ENCODE assay signal across 20 mouse cellular contexts in the genomic region with DNA sequence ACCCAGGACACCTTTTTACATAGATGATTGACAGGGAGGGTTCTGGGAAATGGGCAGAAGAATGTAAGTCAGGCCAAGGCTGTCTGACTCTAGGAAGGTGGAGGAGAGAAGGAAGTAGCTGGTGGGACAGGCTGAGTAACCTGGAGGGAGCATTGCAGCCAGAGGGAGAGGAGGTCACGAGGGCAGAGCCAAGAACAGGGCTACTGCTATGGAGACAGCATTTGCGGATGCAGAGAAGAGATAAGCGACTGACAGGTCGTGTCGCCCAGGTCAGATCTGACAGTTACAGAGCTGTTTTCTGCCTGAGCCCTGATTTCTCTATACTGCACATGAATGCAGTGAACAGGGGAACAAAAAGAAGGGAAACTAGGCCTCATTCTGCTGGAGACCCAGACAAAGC. TPM values are rescaled to one million over a fixed set of nuclear protein-coding genes. Genes with fewer than 3 reads are reported as not detected.
DNase-seq lines count a peak whose midpoint lies in the region; ATAC-seq and TF ChIP-seq lines count a peak whose summit lies in the region.
"Had no signal": no experiment of that assay in that cellular context is flagged by ENCODE, and none has a peak within 500 bp of the region (broad histone marks: within the 10 kb centered on the region; RNA-seq: fewer than 3 reads in every experiment).

No protein-coding gene starts in this region.

- 14% methylated on average over 5 of the region's 5 CpGs for WGBS in liver, embryonic 14.5 days (ENCODE audit: insufficient replicate concordance)
- 86% methylated on average over 5 of the region's 5 CpGs for WGBS in forebrain, postnatal 0 days

- H3K9me3 ChIP-seq in G1E (replicated peaks), result no peaks in the 10 kb centered on the region
- no peaks in the 10 kb centered on the region for H3K9me3 ChIP-seq in MEL (replicated peaks; ENCODE audit: insufficient read depth, low read length)
- no peaks in the 10 kb centered on the region for H3K9me3 ChIP-seq in liver, embryonic 14.5 days (ENCODE audit: control insufficient read depth, low read length)
- no peaks in the 10 kb centered on the region for H3K9me3 ChIP-seq in forebrain, postnatal 0 days (ENCODE audit: low read length)
- H3K9me3 ChIP-seq: embryonic facial prominence, embryonic 15.5 days; forebrain, embryonic 10.5 days; heart, embryonic 15.5 days; hindbrain, embryonic 15.5 days had no signal

- H3K4me3 ChIP-seq in G1E (ENCODE audit: low read depth, low read length), result no peak overlapping the region; the same call in 1 of the 2 replicates
- no peak overlapping the region for H3K4me3 ChIP-seq in MEL (ENCODE audit: control insufficient read depth in 1 of 2, insufficient read depth in 1 of 2, low read depth in 2 of 2, low read length in 2 of 2)
- H3K4me3 ChIP-seq in liver, embryonic 14.5 days (ENCODE audit: insufficient read depth in 1 of 2, low read depth in 2 of 2, low read length in 2 of 2), result no peak overlapping the region
- H3K4me3 ChIP-seq in forebrain, postnatal 0 days (ENCODE audit: low read depth, low read length), result no peak overlapping the region
- H3K4me3 ChIP-seq: embryonic facial prominence, embryonic 15.5 days; erythroblast, embryonic 14.5 days; forebrain, embryonic 10.5 days; heart, adult 2 months; heart, embryonic 15.5 days; hindbrain, embryonic 15.5 days had no signal

- ATAC-seq in G1E (ENCODE audit: extremely low read depth, insufficient number of reproducible peaks, low FRiP score, poor library complexity, severe bottlenecking), result peak; percentile 89
- ATAC-seq in liver, embryonic 14.5 days (ENCODE audit: insufficient read depth), result peak; percentile 67; the same call in 1 of the 2 replicates
- ATAC-seq in megakaryocyte-erythroid progenitor cell, adult 5-6 weeks (replicated peaks; ENCODE audit: low FRiP score, low TSS enrichment, poor library complexity, severe bottlenecking), result peak; percentile 73
- ATAC-seq in forebrain, postnatal 0 days, result no peak
- no peak for ATAC-seq in frontal cortex, adult (ENCODE audit: low TSS enrichment)
- ATAC-seq: forebrain, embryonic 14.5 days had no signal

- no peaks in the 10 kb centered on the region for H3K79me2 ChIP-seq in MEL (ENCODE audit: control insufficient read depth, insufficient read depth, low read length, poor library complexity)

- peaks cover 66% of the 10 kb centered on the region for H3K4me1 ChIP-seq in G1E (ENCODE audit: insufficient read depth, low read depth, low read length)
- H3K4me1 ChIP-seq in MEL (ENCODE audit: control insufficient read depth in 1 of 2, insufficient read depth in 2 of 2, low read length in 2 of 2), result peaks cover 9 to 18% of the 10 kb centered on the region in 2 experiments
- H3K4me1 ChIP-seq in liver, embryonic 14.5 days (replicated peaks; ENCODE audit: control insufficient read depth in 2 of 2, insufficient read depth in 2 of 2, low read length in 1 of 2), result peaks cover 0 to 22% of the 10 kb centered on the region in 2 experiments; a peak in 2 of 4 replicates
- no peaks in the 10 kb centered on the region for H3K4me1 ChIP-seq in forebrain, postnatal 0 days (ENCODE audit: insufficient read depth)
- H3K4me1 ChIP-seq: embryonic facial prominence, embryonic 15.5 days; forebrain, embryonic 10.5 days; heart, embryonic 15.5 days; hindbrain, embryonic 15.5 days had no signal

- TF ChIP-seq CTCF in G1E (IDR thresholded peaks at IDR 0.05; ENCODE audit: low read depth, low read length) (no peak), MEL (IDR thresholded peaks at IDR 0.05 in 2 of 3, conservative IDR thresholded peaks at IDR 0.05 in 1 of 3; ENCODE audit: control insufficient read depth in 1 of 3, insufficient read depth in 1 of 3, low read depth in 2 of 3, low read length in 3 of 3, poor library complexity in 1 of 3, severe bottlenecking in 1 of 3) (no peak)
- TF ChIP-seq CTCF in liver, embryonic 14.5 days (IDR thresholded peaks at IDR 0.05; ENCODE audit: low read depth), result no peak
- TF ChIP-seq CTCF in forebrain, postnatal 0 days (IDR thresholded peaks at IDR 0.05; ENCODE audit: low read depth), result no peak

- DNase-seq in G1E (ENCODE audit: low spot score) (peak; percentile 67), MEL (ENCODE audit: low read depth, low spot score) (no peak)
- no peak for DNase-seq in liver, embryonic 14.5 days (ENCODE audit: low read depth in 3 of 3, low spot score in 3 of 3)
- DNase-seq in cerebellum, adult 9-11 months, result no peak
- DNase-seq in forebrain, postnatal 0 days, result no peak
- DNase-seq: adrenal gland, postnatal 14 days; cerebellum, adult 11-12 months; cerebellum, adult 9-10 months; cerebellum, postnatal 36 days; gastrocnemius, postnatal 10 days; heart, adult 2 months had no signal

- H3K4me2 ChIP-seq in liver, embryonic 14.5 days (ENCODE audit: low read depth), result no peak overlapping the region
- H3K4me2 ChIP-seq in forebrain, postnatal 0 days (ENCODE audit: low read depth), result no peak overlapping the region
- H3K4me2 ChIP-seq: embryonic facial prominence, embryonic 15.5 days; heart, embryonic 11.5 days; heart, embryonic 15.5 days; hindbrain, embryonic 15.5 days had no signal

- TF ChIP-seq EP300 in MEL (IDR thresholded peaks at IDR 0.05; ENCODE audit: low read depth in 1 of 2, low read length in 2 of 2), result 0 out of 4 replicates have a peak, but pooled peaks of 1 of the 2 experiments have one; percentile 18
- peak; percentile 52 for TF ChIP-seq EP300 in liver, embryonic 14.5 days (IDR thresholded peaks at IDR 0.05; ENCODE audit: low read depth)

- H3K27me3 ChIP-seq in G1E (ENCODE audit: insufficient read depth, low read length) (no peaks in the 10 kb centered on the region), MEL (ENCODE audit: control insufficient read depth in 1 of 2, insufficient read depth in 2 of 2, low read length in 2 of 2) (no peaks in the 10 kb centered on the region)
- no peaks in the 10 kb centered on the region for H3K27me3 ChIP-seq in liver, embryonic 14.5 days (ENCODE audit: control insufficient read depth, insufficient read depth, low read length)
- H3K27me3 ChIP-seq in forebrain, postnatal 0 days (ENCODE audit: insufficient read depth, low read length), result no peaks in the 10 kb centered on the region
- H3K27me3 ChIP-seq: hindbrain, embryonic 15.5 days had no signal

- no peak overlapping the region for H3K27ac ChIP-seq in MEL (ENCODE audit: control insufficient read depth, low read depth, low read length)
- no peak overlapping the region for H3K27ac ChIP-seq in liver, embryonic 14.5 days
- no peak overlapping the region for H3K27ac ChIP-seq in forebrain, postnatal 0 days (ENCODE audit: low read depth, low read length)
- H3K27ac ChIP-seq: embryonic facial prominence, embryonic 15.5 days; forebrain, embryonic 10.5 days; heart, adult 2 months; heart, embryonic 15.5 days; hindbrain, embryonic 15.5 days had no signal

- no peak for TF ChIP-seq POLR2A in MEL (IDR thresholded peaks at IDR 0.05; ENCODE audit: control insufficient read depth in 1 of 2, insufficient read depth in 1 of 2, low read depth in 1 of 2, low read length in 2 of 2, poor library complexity in 1 of 2)

- H3K9ac ChIP-seq in MEL (ENCODE audit: control insufficient read depth, low read depth, low read length, poor library complexity, severe bottlenecking), result no peak overlapping the region
- H3K9ac ChIP-seq in liver, embryonic 14.5 days (replicated peaks), result no peak overlapping the region
- no peak overlapping the region for H3K9ac ChIP-seq in forebrain, postnatal 0 days
- H3K9ac ChIP-seq: embryonic facial prominence, embryonic 15.5 days; heart, embryonic 15.5 days; hindbrain, embryonic 15.5 days had no signal

- H3K36me3 ChIP-seq in G1E (replicated peaks) (peaks cover 79% of the 10 kb centered on the region), MEL (ENCODE audit: control insufficient read depth in 1 of 2, insufficient read depth in 2 of 2, low read length in 2 of 2) (peaks cover 0 to 12% of the 10 kb centered on the region in 2 experiments; a peak in 2 of 4 replicates)
- H3K36me3 ChIP-seq in liver, embryonic 14.5 days (replicated peaks; ENCODE audit: control insufficient read depth, insufficient read depth, low read depth), result no peaks in the 10 kb centered on the region
- no peaks in the 10 kb centered on the region for H3K36me3 ChIP-seq in forebrain, postnatal 0 days (ENCODE audit: insufficient read depth)
- H3K36me3 ChIP-seq: embryonic facial prominence, embryonic 15.5 days; forebrain, embryonic 10.5 days; heart, embryonic 15.5 days; hindbrain, embryonic 15.5 days had no signal

- no peak for TF ChIP-seq RAD21 in MEL (IDR thresholded peaks at IDR 0.05; ENCODE audit: low read depth, low read length)

RNA-seq across cellular contexts. Expression of a gene that starts 6.3 kb away (rescaled TPM):
- 10.5 and 11.5 TPM in 2 replicates for total RNA-seq in G1E (2014; fragmentation: Nextera tagmentation)
- total RNA-seq in G1E (2017), result 11.7 and 13.1 TPM in 2 replicates
- 26.6 and 31.1 TPM in 2 replicates for polyA plus RNA-seq in G1E (2012)
- 5.8 and 6.2 TPM in 2 replicates for total RNA-seq in MEL (2012; rRNA removed)
- 10 to 100 TPM in 1 of 2 experiments, not detected in 1; 11.4 TPM for polyA plus RNA-seq in MEL (2012; ENCODE audit: insufficient read depth in 1 of 2, insufficient read length in 2 of 2, low read depth in 1 of 2, low replicate concordance in 2 of 2, missing spikeins in 1 of 2)
- 2.0 and 2.4 TPM in 2 replicates for polyA plus RNA-seq in liver, embryonic 14.5 days (2012; rRNA removed)
- polyA plus RNA-seq in liver, embryonic 14.5 days (2014; fragmentation: Nextera tagmentation; extraction: Ambion mirVana), result 2.0 and 2.3 TPM in 2 replicates
- not detected in 2 replicates for total RNA-seq in megakaryocyte-erythroid progenitor cell, adult 5-6 weeks (2014; fragmentation: Nextera tagmentation)
- total RNA-seq in megakaryocyte-erythroid progenitor cell, adult 5-6 weeks (2017), result 0.15 TPM in 1 of 2 replicates, not detected in the other
- 0.05 and 0.15 TPM in 2 replicates for total RNA-seq in forebrain, postnatal 0 days (2014; rRNA removed)
- polyA plus RNA-seq in forebrain, postnatal 0 days (2015; fragmentation: Nextera tagmentation; extraction: Ambion mirVana), result 0.15 and 0.21 TPM in 2 replicates

RNA-seq across cellular contexts. Expression of a gene that starts 14.7 kb away (rescaled TPM):
- 11.9 and 12.4 TPM in 2 replicates for total RNA-seq in G1E (2014; fragmentation: Nextera tagmentation)
- total RNA-seq in G1E (2017), result 15.2 and 17.3 TPM in 2 replicates
- polyA plus RNA-seq in G1E (2012), result 19.3 and 27.6 TPM in 2 replicates
- 21.8 and 22.8 TPM in 2 replicates for total RNA-seq in MEL (2012; rRNA removed)
- polyA plus RNA-seq in MEL (2012; ENCODE audit: insufficient read depth in 1 of 2, insufficient read length in 2 of 2, low read depth in 1 of 2, low replicate concordance in 2 of 2, missing spikeins in 1 of 2), result 10 to 100 TPM in 1 of 2 experiments, not detected in 1; 32.0 TPM
- polyA plus RNA-seq in liver, embryonic 14.5 days (2012; rRNA removed), result 10.9 and 12.8 TPM in 2 replicates
- 7.4 and 8.1 TPM in 2 replicates for polyA plus RNA-seq in liver, embryonic 14.5 days (2014; fragmentation: Nextera tagmentation; extraction: Ambion mirVana)
- 14.4 and 20.2 TPM in 2 replicates for total RNA-seq in megakaryocyte-erythroid progenitor cell, adult 5-6 weeks (2014; fragmentation: Nextera tagmentation)
- 7.7 and 12.6 TPM in 2 replicates for total RNA-seq in megakaryocyte-erythroid progenitor cell, adult 5-6 weeks (2017)
- total RNA-seq in forebrain, postnatal 0 days (2014; rRNA removed), result 72.8 and 73.3 TPM in 2 replicates
- polyA plus RNA-seq in forebrain, postnatal 0 days (2015; fragmentation: Nextera tagmentation; extraction: Ambion mirVana), result 49.4 and 56.9 TPM in 2 replicates

RNA-seq across cellular contexts. Expression of a gene that starts 25.8 kb away (rescaled TPM):
- total RNA-seq in G1E (2014; fragmentation: Nextera tagmentation) (51.4 and 55.1 TPM in 2 replicates), G1E (2017) (42.4 and 42.7 TPM in 2 replicates), MEL (2012; rRNA removed) (27.2 and 27.8 TPM in 2 replicates)
- polyA plus RNA-seq in G1E (2012) (41.7 and 44.2 TPM in 2 replicates), MEL (2012; ENCODE audit: insufficient read depth in 1 of 2, insufficient read length in 2 of 2, low read depth in 1 of 2, low replicate concordance in 2 of 2, missing spikeins in 1 of 2) (10 to 100 TPM in 1 of 2 experiments, not detected in 1; 53.0 TPM)
- polyA plus RNA-seq in liver, embryonic 14.5 days (2012; rRNA removed), result 13.4 and 16.6 TPM in 2 replicates
- 19.0 and 19.3 TPM in 2 replicates for polyA plus RNA-seq in liver, embryonic 14.5 days (2014; fragmentation: Nextera tagmentation; extraction: Ambion mirVana)
- 22.2 and 59.3 TPM in 2 replicates for total RNA-seq in megakaryocyte-erythroid progenitor cell, adult 5-6 weeks (2014; fragmentation: Nextera tagmentation)
- 22.8 and 24.0 TPM in 2 replicates for total RNA-seq in megakaryocyte-erythroid progenitor cell, adult 5-6 weeks (2017)
- 16.9 and 26.3 TPM in 2 replicates for total RNA-seq in forebrain, postnatal 0 days (2014; rRNA removed)
- polyA plus RNA-seq in forebrain, postnatal 0 days (2015; fragmentation: Nextera tagmentation; extraction: Ambion mirVana), result 18.8 and 21.5 TPM in 2 replicates

RNA-seq across cellular contexts. Expression of a gene that starts 35.5 kb away (rescaled TPM):
- total RNA-seq in G1E (2014; fragmentation: Nextera tagmentation) (234 and 266 TPM in 2 replicates), G1E (2017) (488 and 566 TPM in 2 replicates), MEL (2012; rRNA removed) (515 and 516 TPM in 2 replicates)
- polyA plus RNA-seq in G1E (2012) (112 and 128 TPM in 2 replicates), MEL (2012; ENCODE audit: insufficient read depth in 1 of 2, insufficient read length in 2 of 2, low read depth in 1 of 2, low replicate concordance in 2 of 2, missing spikeins in 1 of 2) (100 to 1,000 TPM in 1 of 2 experiments, not detected in 1; 528 TPM)
- polyA plus RNA-seq in liver, embryonic 14.5 days (2012; rRNA removed), result 101 and 168 TPM in 2 replicates
- 279 and 286 TPM in 2 replicates for polyA plus RNA-seq in liver, embryonic 14.5 days (2014; fragmentation: Nextera tagmentation; extraction: Ambion mirVana)
- total RNA-seq in megakaryocyte-erythroid progenitor cell, adult 5-6 weeks (2014; fragmentation: Nextera tagmentation), result 398 and 455 TPM in 2 replicates
- 365 and 374 TPM in 2 replicates for total RNA-seq in megakaryocyte-erythroid progenitor cell, adult 5-6 weeks (2017)
- total RNA-seq in forebrain, postnatal 0 days (2014; rRNA removed), result 132 and 192 TPM in 2 replicates
- polyA plus RNA-seq in forebrain, postnatal 0 days (2015; fragmentation: Nextera tagmentation; extraction: Ambion mirVana), result 593 and 742 TPM in 2 replicates

RNA-seq across cellular contexts. Expression of a gene that starts 35.7 kb away (rescaled TPM):
- 27.7 and 30.8 TPM in 2 replicates for total RNA-seq in G1E (2014; fragmentation: Nextera tagmentation)
- total RNA-seq in G1E (2017), result 40.5 and 42.7 TPM in 2 replicates
- polyA plus RNA-seq in G1E (2012), result 20.0 and 24.7 TPM in 2 replicates
- total RNA-seq in MEL (2012; rRNA removed), result 22.3 and 24.5 TPM in 2 replicates
- polyA plus RNA-seq in MEL (2012; ENCODE audit: insufficient read depth in 1 of 2, insufficient read length in 2 of 2, low read depth in 1 of 2, low replicate concordance in 2 of 2, missing spikeins in 1 of 2), result 10 to 100 TPM in 1 of 2 experiments, not detected in 1; 28.8 TPM
- 10.6 and 14.1 TPM in 2 replicates for polyA plus RNA-seq in liver, embryonic 14.5 days (2012; rRNA removed)
- 17.9 and 18.2 TPM in 2 replicates for polyA plus RNA-seq in liver, embryonic 14.5 days (2014; fragmentation: Nextera tagmentation; extraction: Ambion mirVana)
- 20.2 and 31.1 TPM in 2 replicates for total RNA-seq in megakaryocyte-erythroid progenitor cell, adult 5-6 weeks (2014; fragmentation: Nextera tagmentation)
- 22.6 and 24.8 TPM in 2 replicates for total RNA-seq in megakaryocyte-erythroid progenitor cell, adult 5-6 weeks (2017)
- 19.9 and 26.9 TPM in 2 replicates for total RNA-seq in forebrain, postnatal 0 days (2014; rRNA removed)
- 37.3 and 40.9 TPM in 2 replicates for polyA plus RNA-seq in forebrain, postnatal 0 days (2015; fragmentation: Nextera tagmentation; extraction: Ambion mirVana)

Comparison
In these comparisons a context has a peak if more than half of its experiments do, and no peak if none do; other contexts are left out.
1. ATAC-seq: peak in G1E (single experiment), liver, embryonic 14.5 days (single experiment) and megakaryocyte-erythroid progenitor cell, adult 5-6 weeks (single experiment); none in forebrain, postnatal 0 days (single experiment) and frontal cortex, adult (single experiment).